Mouse (Mus musculus): Measurements from ENCODE around the gene Antxr2. TPM values are rescaled to one million over a fixed set of nuclear protein-coding genes. Genes with fewer than 3 reads are reported as not detected.

Antxr2 gene
- polyA plus RNA-seq, 1 experiment from 2014 or later = 6.5 TPM

- DNase-seq (ENCODE audit: low spot score) = no peak
These were observed 190.9 kb downstream of the Antxr2 start for GRCm38 (mm10) chr5:97839924-97840279.

GRCm38 (mm10) chr5:97839271-97839923 lies 191.4 kb downstream of the Antxr2 start:
- DNase-seq (ENCODE audit: low spot score) = no peak

GRCm38 (mm10) chr5:97837333-97837732 lies 193.5 kb downstream of the Antxr2 start:
- DNase-seq (ENCODE audit: low spot score) = no peak

- DNase-seq (ENCODE audit: low spot score) = no peak
These were observed 195.4 kb downstream of the Antxr2 start for GRCm38 (mm10) chr5:97835418-97835817.

GRCm38 (mm10) chr5:97834770-97835169 lies 196.1 kb downstream of the Antxr2 start:
- DNase-seq (ENCODE audit: low spot score) = no peak

Other genes with a start within 250 kb of the Antxr2 start
- not detected in 2 replicates for gene Prdm8, start 136.2 kb upstream of the Antxr2 start, polyA plus RNA-seq (2015; fragmentation: Nextera tagmentation; extraction: Ambion mirVana)
- 0.05 TPM in 1 of 2 replicates, not detected in the other for gene Fgf5, start 223.1 kb upstream of the Antxr2 start, polyA plus RNA-seq (2015; fragmentation: Nextera tagmentation; extraction: Ambion mirVana)

Data from thymus, postnatal 0 days (tissue).